Comparison of ENCODE assay signal across 22 mouse cellular contexts in genomic region chr10:28498504-28498903, GRCm38 (mm10).
DNase-seq lines count a peak whose midpoint lies in the region; ATAC-seq and TF ChIP-seq lines count a peak whose summit lies in the region.
"Had no signal": no experiment of that assay in that cellular context is flagged by ENCODE, and none has a peak within 500 bp of the region (broad histone marks: within the 10 kb centered on the region; RNA-seq: fewer than 3 reads in every experiment).

No protein-coding gene starts in this region.

- WGBS in forebrain, postnatal 0 days: 87% methylated on average over 3 of the region's 3 CpGs

- H3K9ac ChIP-seq in forebrain, postnatal 0 days: no peak overlapping the region
- H3K9ac ChIP-seq: embryonic facial prominence, embryonic 13.5 days; embryonic facial prominence, embryonic 15.5 days; forebrain, embryonic 12.5 days had no signal

- DNase-seq in layer of hippocampus, adult 2 months (ENCODE audit: low spot score in 2 of 2): no peak
- no peak for DNase-seq in layer of hippocampus, adult 18-20 months (ENCODE audit: low spot score in 2 of 2)
- DNase-seq in 416B (ENCODE audit: low read depth): peak; percentile 78
- no peak for DNase-seq in forebrain, postnatal 0 days
- DNase-seq in embryo, embryonic 9.5 days (ENCODE audit: extremely low spot score): no peak
- DNase-seq: adrenal gland, adult 2 months; adrenal gland, postnatal 10 days; adrenal gland, postnatal 25 days; cerebellum, adult 11 months; cerebellum, adult 18-20 months; cerebellum, adult 8-10 months; cerebellum, adult 9-11 months; cerebellum, postnatal 14 days; cerebellum, postnatal 36 days had no signal

- no peaks in the 10 kb centered on the region for H3K27me3 ChIP-seq in forebrain, postnatal 0 days (ENCODE audit: insufficient read depth, low read length)
- H3K27me3 ChIP-seq: embryonic facial prominence, embryonic 13.5 days; embryonic facial prominence, embryonic 15.5 days had no signal

- peak; percentile 60 to 81 for ATAC-seq in hematopoietic stem cell, adult 5-6 weeks (replicated peaks in 1 of 2; ENCODE audit: insufficient read depth in 1 of 2, low FRiP score in 2 of 2, low TSS enrichment in 1 of 2, low read depth in 1 of 2, poor library complexity in 2 of 2, severe bottlenecking in 2 of 2)
- no peak for ATAC-seq in forebrain, postnatal 0 days
- ATAC-seq: forebrain, embryonic 14.5 days; forebrain, embryonic 16.5 days had no signal

- no peak overlapping the region for H3K4me2 ChIP-seq in forebrain, postnatal 0 days (ENCODE audit: low read depth)
- H3K4me2 ChIP-seq: embryonic facial prominence, embryonic 13.5 days; embryonic facial prominence, embryonic 15.5 days; forebrain, embryonic 12.5 days had no signal

- TF ChIP-seq CTCF in layer of hippocampus, adult 2 months (conservative IDR thresholded peaks at IDR 0.05): no peak
- no peak for TF ChIP-seq CTCF in forebrain, postnatal 0 days (IDR thresholded peaks at IDR 0.05; ENCODE audit: low read depth)

- no peaks in the 10 kb centered on the region for H3K9me3 ChIP-seq in forebrain, postnatal 0 days (ENCODE audit: low read length)
- H3K9me3 ChIP-seq: embryonic facial prominence, embryonic 13.5 days; embryonic facial prominence, embryonic 15.5 days; forebrain, embryonic 10.5 days; forebrain, embryonic 12.5 days had no signal

- no peak overlapping the region for H3K4me3 ChIP-seq in layer of hippocampus, adult 2 months
- no peak overlapping the region for H3K4me3 ChIP-seq in forebrain, postnatal 0 days (ENCODE audit: low read depth, low read length)
- H3K4me3 ChIP-seq: embryonic facial prominence, embryonic 13.5 days; embryonic facial prominence, embryonic 15.5 days; erythroblast, embryonic 14.5 days; forebrain, embryonic 10.5 days; forebrain, embryonic 12.5 days had no signal

- peak overlapping the region; percentile 15; the same call in 1 of the 2 replicates for H3K27ac ChIP-seq in layer of hippocampus, adult 2 months
- H3K27ac ChIP-seq in forebrain, postnatal 0 days (ENCODE audit: low read depth, low read length): no peak overlapping the region
- H3K27ac ChIP-seq: embryonic facial prominence, embryonic 13.5 days; embryonic facial prominence, embryonic 15.5 days; forebrain, embryonic 10.5 days; forebrain, embryonic 12.5 days had no signal

- H3K36me3 ChIP-seq in forebrain, postnatal 0 days (ENCODE audit: insufficient read depth): no peaks in the 10 kb centered on the region
- H3K36me3 ChIP-seq: embryonic facial prominence, embryonic 13.5 days; embryonic facial prominence, embryonic 15.5 days; forebrain, embryonic 12.5 days had no signal

- peaks cover 2% of the 10 kb centered on the region for H3K4me1 ChIP-seq in forebrain, postnatal 0 days (ENCODE audit: insufficient read depth)
- H3K4me1 ChIP-seq: embryonic facial prominence, embryonic 13.5 days; embryonic facial prominence, embryonic 15.5 days had no signal
